Mouse (Mus musculus): ENCODE measurements at regions not wholly inside any gene's neighbourhood (a gene's known extent, or its start where the extent isn't known, plus 50 kb on each side); places are given as distances from the start of the nearest gene placed in this dataset.

- TF ChIP-seq POLR2A (IDR thresholded peaks at IDR 0.05; ENCODE audit: borderline replicate concordance, low read depth, low read length) = no peak
- no peak for TF ChIP-seq CTCF (IDR thresholded peaks at IDR 0.05; ENCODE audit: low read depth, low read length)
- no peaks in the 10 kb centered on the region for H3K4me1 ChIP-seq (ENCODE audit: control insufficient read depth, insufficient read depth, low read length)
Observed at GRCm38 (mm10) chr16:95185341-95185740, 72.0 kb upstream of the Kcnj15 start.

GRCm38 (mm10) chr16:95189114-95189513 lies 68.2 kb upstream of the Kcnj15 start:
- no peak overlapping the region for H3K27ac ChIP-seq (ENCODE audit: insufficient read depth, low read depth, low read length)
- H3K4me3 ChIP-seq (ENCODE audit: insufficient read depth, low read length) = no peak overlapping the region
- TF ChIP-seq POLR2A (IDR thresholded peaks at IDR 0.05; ENCODE audit: borderline replicate concordance, low read depth, low read length) = no peak
- TF ChIP-seq CTCF (IDR thresholded peaks at IDR 0.05; ENCODE audit: low read depth, low read length) = no peak
- H3K4me1 ChIP-seq (ENCODE audit: control insufficient read depth, insufficient read depth, low read length) = no peaks in the 10 kb centered on the region

More at GRCm38 (mm10) chr16:95185341-95185740, 72.0 kb upstream of the Kcnj15 start:
- Histone ChIP-seq H3K4me3 (ENCODE audit: insufficient read depth, low read length) (no peak overlapping the region), H3K27ac (ENCODE audit: insufficient read depth, low read depth, low read length) (no peak overlapping the region)

- H3K4me1 ChIP-seq (ENCODE audit: control insufficient read depth, insufficient read depth, low read length) = no peaks in the 10 kb centered on the region
- H3K27ac ChIP-seq (ENCODE audit: insufficient read depth, low read depth, low read length) = no peak overlapping the region
- H3K4me3 ChIP-seq (ENCODE audit: insufficient read depth, low read length) = no peak overlapping the region
- TF ChIP-seq CTCF (IDR thresholded peaks at IDR 0.05; ENCODE audit: low read depth, low read length) (no peak), POLR2A (IDR thresholded peaks at IDR 0.05; ENCODE audit: borderline replicate concordance, low read depth, low read length) (no peak)
Observed at GRCm38 (mm10) chr16:95194151-95194550, 63.2 kb upstream of the Kcnj15 start.

- TF ChIP-seq CTCF (IDR thresholded peaks at IDR 0.05; ENCODE audit: low read depth, low read length) (no peak), POLR2A (IDR thresholded peaks at IDR 0.05; ENCODE audit: borderline replicate concordance, low read depth, low read length) (no peak)
- Histone ChIP-seq H3K27ac (ENCODE audit: insufficient read depth, low read depth, low read length) (no peak overlapping the region), H3K4me3 (ENCODE audit: insufficient read depth, low read length) (no peak overlapping the region), H3K4me1 (ENCODE audit: control insufficient read depth, insufficient read depth, low read length) (no peaks in the 10 kb centered on the region)
Observed at GRCm38 (mm10) chr16:95196141-95196540, 61.2 kb upstream of the Kcnj15 start.

GRCm38 (mm10) chr16:95196622-95197021 lies 60.7 kb upstream of the Kcnj15 start:
- no peak overlapping the region for H3K27ac ChIP-seq (ENCODE audit: insufficient read depth, low read depth, low read length)
- TF ChIP-seq CTCF (IDR thresholded peaks at IDR 0.05; ENCODE audit: low read depth, low read length) (peak; percentile 91), POLR2A (IDR thresholded peaks at IDR 0.05; ENCODE audit: borderline replicate concordance, low read depth, low read length) (no peak)
- H3K4me1 ChIP-seq (ENCODE audit: control insufficient read depth, insufficient read depth, low read length) = no peaks in the 10 kb centered on the region
- H3K4me3 ChIP-seq (ENCODE audit: insufficient read depth, low read length) = no peak overlapping the region

GRCm38 (mm10) chr16:95198795-95199563 lies 58.4 kb upstream of the Kcnj15 start:
- Histone ChIP-seq H3K4me3 (ENCODE audit: insufficient read depth, low read length) (no peak overlapping the region), H3K4me1 (ENCODE audit: control insufficient read depth, insufficient read depth, low read length) (no peaks in the 10 kb centered on the region), H3K27ac (ENCODE audit: insufficient read depth, low read depth, low read length) (no peak overlapping the region)
- TF ChIP-seq CTCF (IDR thresholded peaks at IDR 0.05; ENCODE audit: low read depth, low read length) = no peak
- no peak for TF ChIP-seq POLR2A (IDR thresholded peaks at IDR 0.05; ENCODE audit: borderline replicate concordance, low read depth, low read length)

- TF ChIP-seq POLR2A (IDR thresholded peaks at IDR 0.05; ENCODE audit: borderline replicate concordance, low read depth, low read length) = no peak
- TF ChIP-seq CTCF (IDR thresholded peaks at IDR 0.05; ENCODE audit: low read depth, low read length) = no peak
- Histone ChIP-seq H3K27ac (ENCODE audit: insufficient read depth, low read depth, low read length) (no peak overlapping the region), H3K4me3 (ENCODE audit: insufficient read depth, low read length) (no peak overlapping the region), H3K4me1 (ENCODE audit: control insufficient read depth, insufficient read depth, low read length) (no peaks in the 10 kb centered on the region)
Observed at GRCm38 (mm10) chr16:95202126-95202883, 55.1 kb upstream of the Kcnj15 start.

- Histone ChIP-seq H3K4me1 (ENCODE audit: control insufficient read depth, insufficient read depth, low read length) (no peaks in the 10 kb centered on the region), H3K4me3 (ENCODE audit: insufficient read depth, low read length) (no peak overlapping the region), H3K27ac (ENCODE audit: insufficient read depth, low read depth, low read length) (no peak overlapping the region)
- TF ChIP-seq POLR2A (IDR thresholded peaks at IDR 0.05; ENCODE audit: borderline replicate concordance, low read depth, low read length) (no peak), CTCF (IDR thresholded peaks at IDR 0.05; ENCODE audit: low read depth, low read length) (no peak)
Observed at GRCm38 (mm10) chr16:95203026-95203425, 54.3 kb upstream of the Kcnj15 start.

- no peaks in the 10 kb centered on the region for H3K4me1 ChIP-seq (ENCODE audit: control insufficient read depth, insufficient read depth, low read length)
- TF ChIP-seq CTCF (IDR thresholded peaks at IDR 0.05; ENCODE audit: low read depth, low read length) (no peak), POLR2A (IDR thresholded peaks at IDR 0.05; ENCODE audit: borderline replicate concordance, low read depth, low read length) (no peak)
- H3K4me3 ChIP-seq (ENCODE audit: insufficient read depth, low read length) = no peak overlapping the region
- no peak overlapping the region for H3K27ac ChIP-seq (ENCODE audit: insufficient read depth, low read depth, low read length)
Observed at GRCm38 (mm10) chr16:95203790-95204189, 53.6 kb upstream of the Kcnj15 start.

GRCm38 (mm10) chr16:95204507-95204906 lies 52.9 kb upstream of the Kcnj15 start:
- Histone ChIP-seq H3K4me1 (ENCODE audit: control insufficient read depth, insufficient read depth, low read length) (no peaks in the 10 kb centered on the region), H3K4me3 (ENCODE audit: insufficient read depth, low read length) (no peak overlapping the region), H3K27ac (ENCODE audit: insufficient read depth, low read depth, low read length) (no peak overlapping the region)
- TF ChIP-seq CTCF (IDR thresholded peaks at IDR 0.05; ENCODE audit: low read depth, low read length) = no peak
- TF ChIP-seq POLR2A (IDR thresholded peaks at IDR 0.05; ENCODE audit: borderline replicate concordance, low read depth, low read length) = no peak

Data from bone marrow macrophage, adult 2 months (primary cell).